Mouse (Mus musculus) liver, adult 2 months (tissue): ENCODE data around the gene Fgfrl1. TPM values are rescaled to one million over a fixed set of nuclear protein-coding genes. Genes with fewer than 3 reads are reported as not detected.

Experiments
- polyA plus RNA-seq: library from polyadenylated mRNA; depleted of rRNA; stranded (reverse); fragments of >200 nt; gene quantifications from 2 replicates; pipeline ENCODE4 v1.2.3, GENCODE M21; 2012; rRNA removed
- total RNA-seq: library from RNA; depleted of rRNA; stranded (reverse); fragments of >200 nt; gene quantifications from 2 replicates; pipeline ENCODE4 v1.2.3, GENCODE M21; 2014; rRNA removed

Fgfrl1 gene
- total and polyA plus RNA-seq, 2 experiments: 22.7 to 49.9 TPM

Other genes starting within 250 kb of the Fgfrl1 start
- gene Mfsd7a, start 243.5 kb upstream of the Fgfrl1 start, total RNA-seq: 1.9 and 3.0 TPM in 2 replicates
- gene Mfsd7a, start 243.5 kb upstream of the Fgfrl1 start, polyA plus RNA-seq: 2.6 and 4.7 TPM in 2 replicates
- 11.4 and 13.3 TPM in 2 replicates for gene Pcgf3, start 231.2 kb upstream of the Fgfrl1 start, total RNA-seq
- gene Pcgf3, start 231.2 kb upstream of the Fgfrl1 start, polyA plus RNA-seq: 4.5 and 5.6 TPM in 2 replicates
- not detected in 2 replicates for gene Cplx1, start 142.4 kb upstream of the Fgfrl1 start, total RNA-seq
- gene Cplx1, start 142.4 kb upstream of the Fgfrl1 start, polyA plus RNA-seq: not detected in 2 replicates
- gene Gak, start 62.6 kb upstream of the Fgfrl1 start, total RNA-seq: 32.7 and 39.8 TPM in 2 replicates
- gene Gak, start 62.6 kb upstream of the Fgfrl1 start, polyA plus RNA-seq: 48.0 and 54.7 TPM in 2 replicates
- 6.0 and 9.9 TPM in 2 replicates for gene Tmem175, start 62.6 kb upstream of the Fgfrl1 start, total RNA-seq
- gene Tmem175, start 62.6 kb upstream of the Fgfrl1 start, polyA plus RNA-seq: 19.4 TPM in 2 replicates
- gene Idua, start 32.1 kb upstream of the Fgfrl1 start, total RNA-seq: 2.1 and 2.6 TPM in 2 replicates
- gene Idua, start 32.1 kb upstream of the Fgfrl1 start, polyA plus RNA-seq: 4.3 and 7.3 TPM in 2 replicates
- 14.0 and 16.3 TPM in 2 replicates for gene Dgkq, start 22.7 kb upstream of the Fgfrl1 start, total RNA-seq
- 19.5 and 28.2 TPM in 2 replicates for gene Dgkq, start 22.7 kb upstream of the Fgfrl1 start, polyA plus RNA-seq
- 121 and 190 TPM in 2 replicates for gene Slc26a1, start 16.8 kb upstream of the Fgfrl1 start, total RNA-seq
- gene Slc26a1, start 16.8 kb upstream of the Fgfrl1 start, polyA plus RNA-seq: 261 and 264 TPM in 2 replicates
- not detected in 2 replicates for gene Rnf212, start 82.6 kb downstream of the Fgfrl1 start, total RNA-seq
- not detected in 2 replicates for gene Rnf212, start 82.6 kb downstream of the Fgfrl1 start, polyA plus RNA-seq
- 0.46 TPM in 1 of 2 replicates, not detected in the other for gene Tmed11, start 103.0 kb downstream of the Fgfrl1 start, total RNA-seq
- gene Tmed11, start 103.0 kb downstream of the Fgfrl1 start, polyA plus RNA-seq: not detected in 2 replicates
- not detected in 2 replicates for gene Vmn2r8, start 116.5 kb downstream of the Fgfrl1 start, total RNA-seq
- gene Vmn2r8, start 116.5 kb downstream of the Fgfrl1 start, polyA plus RNA-seq: not detected in 2 replicates
- not detected in 2 replicates for gene Vmn2r9, start 160.2 kb downstream of the Fgfrl1 start, total RNA-seq
- gene Vmn2r9, start 160.2 kb downstream of the Fgfrl1 start, polyA plus RNA-seq: not detected in 2 replicates